Mouse (Mus musculus): ENCODE measurements at regions not wholly inside any gene's neighbourhood (a gene's known extent, or its start where the extent isn't known, plus 50 kb on each side); places are given as distances from the start of the nearest gene placed in this dataset.

GRCm38 (mm10) chr5:43087907-43088387, 145.0 kb upstream of the Cpeb2 start:
- DNase-seq (ENCODE audit: extremely low spot score in 1 of 2, low spot score in 1 of 2), result no peak

DNA sequence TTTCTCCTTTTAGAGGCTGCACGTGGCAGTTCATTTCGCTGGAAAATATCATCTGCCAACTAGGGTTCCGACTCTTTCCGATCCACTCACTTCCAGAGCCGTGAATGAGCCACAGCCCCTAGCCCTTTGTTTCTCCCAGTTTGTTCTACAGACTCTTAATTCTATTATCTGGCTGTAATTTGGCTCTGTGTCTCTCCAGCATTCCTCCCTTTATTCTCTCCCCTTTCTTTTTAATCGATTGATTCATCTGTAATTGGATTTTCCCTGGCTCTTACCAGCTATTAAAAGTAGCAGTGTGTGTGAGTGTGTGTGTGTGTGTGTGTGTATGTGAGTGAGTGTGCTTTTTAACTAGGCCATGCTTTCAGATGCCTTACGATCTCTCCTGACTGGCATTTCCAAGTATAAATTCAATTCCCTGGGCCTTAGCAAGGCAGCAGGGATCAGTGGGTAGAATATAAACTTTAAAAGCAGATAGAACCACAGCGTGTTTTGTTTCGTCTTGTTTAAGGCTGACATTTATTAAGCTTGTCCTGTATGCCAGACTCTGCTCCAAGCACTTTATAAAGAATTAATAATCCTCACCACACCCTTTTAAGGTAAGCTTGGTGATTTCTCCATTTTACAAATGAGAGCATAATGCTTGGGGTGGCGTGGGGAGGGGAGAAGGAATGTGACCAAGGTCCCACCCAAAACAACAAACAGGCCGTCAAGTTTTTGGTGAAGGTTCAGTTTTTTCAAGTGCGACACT, 144.1 kb upstream of the Cpeb2 start:
- DNase-seq (ENCODE audit: extremely low spot score in 1 of 2, low spot score in 1 of 2), result no peak

DNA sequence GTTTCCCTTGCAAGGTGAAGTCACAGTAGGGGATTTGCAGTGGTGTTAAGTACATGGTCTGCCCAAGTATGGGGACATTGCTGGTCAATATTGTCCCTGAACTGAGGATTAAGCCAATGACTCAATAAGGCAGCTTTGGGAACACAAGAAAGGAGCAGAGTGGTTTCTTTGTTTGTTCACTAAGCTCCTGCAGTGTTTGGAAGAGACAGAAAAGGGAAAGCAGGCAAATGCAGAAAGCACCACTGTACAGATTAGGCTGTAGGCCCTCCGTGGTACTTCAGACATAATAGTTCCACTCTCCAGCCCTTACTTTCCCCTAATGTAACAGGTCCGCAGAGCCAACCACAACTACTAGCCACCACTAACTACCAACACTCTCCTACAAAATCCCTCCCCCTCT, 143.5 kb upstream of the Cpeb2 start:
- DNase-seq (ENCODE audit: extremely low spot score in 1 of 2, low spot score in 1 of 2), result no peak

- DNase-seq (ENCODE audit: extremely low spot score in 1 of 2, low spot score in 1 of 2), result no peak
These were observed 143.0 kb upstream of the Cpeb2 start for GRCm38 (mm10) chr5:43089941-43090340.

GRCm38 (mm10) chr5:43093647-43094326, 139.2 kb upstream of the Cpeb2 start:
- no peak for DNase-seq (ENCODE audit: extremely low spot score in 1 of 2, low spot score in 1 of 2)

- DNase-seq (ENCODE audit: extremely low spot score in 1 of 2, low spot score in 1 of 2), result no peak
These were observed 138.6 kb upstream of the Cpeb2 start for GRCm38 (mm10) chr5:43094329-43094898.

DNA sequence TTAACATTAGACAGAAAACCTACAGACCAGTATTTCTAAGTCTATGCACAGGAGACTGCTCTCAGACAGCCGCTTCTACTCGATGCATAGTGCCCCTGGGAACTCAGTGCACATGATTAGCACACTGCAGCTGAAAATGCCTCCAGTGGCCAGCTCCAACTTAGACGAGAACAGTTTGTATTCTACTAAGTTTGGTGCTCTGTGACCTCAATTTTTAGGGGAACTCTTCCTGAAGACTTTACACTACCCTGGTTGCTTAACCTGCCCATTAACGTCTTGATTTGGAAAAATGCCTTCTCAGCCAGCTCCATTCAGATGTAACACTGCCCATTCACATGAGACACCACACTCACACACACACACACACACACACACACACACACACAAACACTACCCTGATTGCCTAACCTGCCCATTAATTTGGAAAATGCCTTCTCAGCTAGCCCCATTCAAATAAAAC, 130.9 kb upstream of the Cpeb2 start:
- no peak for DNase-seq (ENCODE audit: extremely low spot score in 1 of 2, low spot score in 1 of 2)

DNA sequence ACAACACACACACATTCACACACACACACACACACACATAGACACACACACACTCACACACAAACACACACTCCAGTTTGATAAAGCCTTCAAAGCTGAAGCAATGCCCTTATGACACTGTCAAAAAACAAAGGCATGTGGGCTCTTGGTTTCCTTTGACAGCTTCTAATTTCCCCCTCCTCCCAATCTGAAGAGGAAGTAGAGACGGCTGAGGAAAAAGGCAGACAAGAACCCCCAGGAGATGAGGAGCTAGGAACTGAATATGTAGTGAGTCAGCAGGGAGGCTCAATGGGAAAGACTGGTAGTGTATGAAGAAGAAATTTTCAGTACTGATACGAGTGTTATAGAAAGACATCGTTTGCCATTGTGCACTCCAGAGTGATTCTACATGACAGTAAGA, 130.4 kb upstream of the Cpeb2 start:
- DNase-seq (ENCODE audit: extremely low spot score in 1 of 2, low spot score in 1 of 2), result no peak

DNA sequence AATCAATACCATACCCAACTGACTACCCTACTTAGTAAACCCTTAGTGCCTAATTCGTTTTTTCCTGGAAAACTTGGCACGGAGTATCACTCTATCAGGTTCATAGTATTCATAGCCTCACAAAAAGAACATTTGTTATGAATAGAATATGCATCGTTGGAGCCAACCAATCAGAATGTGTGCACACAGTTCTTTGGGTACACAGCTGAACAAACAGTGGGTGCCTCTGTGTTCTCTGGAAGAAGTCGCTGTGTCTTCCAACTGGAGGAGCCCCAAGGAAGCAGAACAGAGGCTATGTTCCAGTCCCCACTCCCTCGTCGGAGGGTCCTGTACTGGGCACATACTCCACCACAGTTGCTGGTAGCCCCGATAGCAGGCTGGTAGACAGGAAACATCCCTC, 129.2 kb upstream of the Cpeb2 start:
- peak in 1 of 2 experiments; percentile 13 for DNase-seq (ENCODE audit: extremely low spot score in 1 of 2, low spot score in 1 of 2)

DNA sequence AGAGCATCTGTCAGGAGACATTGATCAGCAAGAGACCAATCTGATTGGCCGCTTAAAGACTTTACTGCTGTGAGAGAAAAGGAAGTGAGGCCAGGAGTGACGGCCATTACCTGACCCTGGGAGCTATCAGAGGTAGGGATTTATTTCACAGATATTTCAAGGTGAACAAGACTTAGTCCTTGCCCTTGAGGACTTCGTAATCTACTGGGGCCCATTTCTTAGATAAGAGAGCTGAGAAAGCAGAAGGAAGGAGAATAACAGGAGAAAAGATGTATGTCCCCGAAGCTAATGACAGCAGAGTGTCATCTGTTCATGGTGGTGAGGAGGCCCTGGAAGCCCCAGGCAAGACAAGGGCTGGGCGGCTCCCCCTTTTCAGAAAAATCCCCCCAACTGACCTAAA, 127.4 kb upstream of the Cpeb2 start:
- DNase-seq (ENCODE audit: extremely low spot score in 1 of 2, low spot score in 1 of 2), result no peak

DNA sequence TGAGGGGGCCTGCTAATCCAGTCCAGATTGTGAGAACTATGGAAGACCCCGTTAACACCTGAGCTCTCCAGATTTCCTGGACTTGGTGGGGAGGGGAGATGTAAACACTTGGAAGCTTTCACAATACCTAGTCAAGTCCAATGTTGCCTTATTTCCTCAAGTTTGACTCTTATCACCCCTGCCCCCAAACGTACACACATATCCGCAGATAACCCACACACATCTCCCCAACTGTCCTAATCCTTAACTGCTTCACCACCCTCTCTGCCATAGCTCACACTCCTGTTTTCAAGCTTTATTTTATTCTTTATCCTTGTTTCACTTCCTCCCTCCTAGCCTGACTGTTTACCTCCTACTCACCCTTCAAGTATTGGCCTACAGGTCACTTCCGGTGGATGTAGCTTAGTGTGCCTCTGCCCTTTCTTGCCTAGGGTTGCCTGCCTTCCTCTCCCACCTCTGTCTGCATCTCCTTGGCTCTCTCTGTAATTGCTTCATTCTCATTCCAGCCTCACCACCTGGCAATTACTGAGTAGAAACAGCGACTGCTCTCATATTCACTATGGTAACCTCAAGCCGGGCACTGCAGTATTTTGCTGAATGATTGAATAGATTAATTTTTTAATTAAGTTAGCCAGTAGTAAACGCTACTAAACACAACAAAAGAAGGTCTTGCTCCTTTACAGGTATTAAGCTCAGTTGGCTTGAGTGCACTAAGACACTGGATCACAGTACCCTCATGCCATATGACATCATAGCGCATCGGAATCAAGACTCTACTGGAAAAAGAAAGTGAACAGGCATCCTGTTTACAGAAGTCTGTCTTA, 125.3 kb upstream of the Cpeb2 start:
- DNase-seq (ENCODE audit: extremely low spot score in 1 of 2, low spot score in 1 of 2), result no peak

DNA sequence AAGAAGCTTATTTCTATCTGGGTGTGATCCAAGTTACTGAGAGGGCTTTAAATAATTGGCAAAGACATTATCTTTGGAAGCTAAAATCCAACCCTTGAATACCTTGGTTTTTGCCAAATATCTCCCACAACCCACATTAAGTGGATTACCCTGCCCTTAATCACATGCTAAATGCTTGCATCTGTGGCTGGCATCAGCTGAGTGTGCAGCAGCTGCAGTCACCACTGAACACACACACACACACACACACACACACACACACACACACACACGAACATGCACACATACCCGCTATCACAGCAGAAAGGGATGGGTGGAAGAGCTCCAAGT, 124.7 kb upstream of the Cpeb2 start:
- DNase-seq (ENCODE audit: extremely low spot score in 1 of 2, low spot score in 1 of 2), result no peak

DNA sequence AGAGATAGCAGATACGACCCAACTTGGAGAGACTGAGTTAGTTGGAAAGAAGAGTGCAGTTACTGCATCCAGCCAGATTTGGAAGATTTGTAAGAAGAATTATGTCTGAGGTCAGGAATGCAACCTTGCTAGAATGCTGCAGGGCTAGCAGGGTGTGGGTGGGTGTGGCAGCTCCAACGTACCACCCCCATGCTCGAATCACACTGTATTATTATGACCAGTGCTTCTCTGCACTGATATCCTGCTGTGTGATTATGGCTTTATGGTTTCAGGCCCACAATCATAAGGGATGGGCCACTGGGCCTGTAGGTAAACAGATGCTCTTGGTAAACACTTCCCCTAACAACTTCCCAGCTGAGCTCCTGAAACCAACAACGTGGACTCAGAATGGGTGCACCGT, 122.8 kb upstream of the Cpeb2 start:
- DNase-seq (ENCODE audit: extremely low spot score in 1 of 2, low spot score in 1 of 2), result no peak

DNA sequence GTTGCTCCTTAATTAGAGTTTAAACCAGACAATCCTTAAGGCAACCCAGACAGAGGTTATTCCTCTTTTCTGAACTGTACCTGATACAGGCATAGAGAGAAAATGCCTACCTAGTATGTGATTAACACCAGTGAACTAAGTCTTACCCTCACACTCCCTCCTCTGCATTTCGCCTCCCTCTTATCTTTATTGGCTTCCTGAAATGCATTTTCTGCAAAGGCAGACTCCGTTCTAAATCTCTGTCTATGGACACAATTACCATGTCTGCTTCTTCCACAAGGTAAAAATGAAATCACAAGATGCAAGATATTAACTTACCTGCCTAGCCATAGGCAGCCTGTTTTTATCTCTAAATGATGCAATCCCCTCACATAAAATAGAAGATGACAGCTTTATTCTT, 121.2 kb upstream of the Cpeb2 start:
- no peak for DNase-seq (ENCODE audit: extremely low spot score in 1 of 2, low spot score in 1 of 2)

- no peak for DNase-seq (ENCODE audit: extremely low spot score in 1 of 2, low spot score in 1 of 2)
These were observed 119.4 kb upstream of the Cpeb2 start for GRCm38 (mm10) chr5:43113405-43114119.

- no peak for DNase-seq (ENCODE audit: extremely low spot score in 1 of 2, low spot score in 1 of 2)
These were observed 117.5 kb upstream of the Cpeb2 start for GRCm38 (mm10) chr5:43115507-43115906.

DNA sequence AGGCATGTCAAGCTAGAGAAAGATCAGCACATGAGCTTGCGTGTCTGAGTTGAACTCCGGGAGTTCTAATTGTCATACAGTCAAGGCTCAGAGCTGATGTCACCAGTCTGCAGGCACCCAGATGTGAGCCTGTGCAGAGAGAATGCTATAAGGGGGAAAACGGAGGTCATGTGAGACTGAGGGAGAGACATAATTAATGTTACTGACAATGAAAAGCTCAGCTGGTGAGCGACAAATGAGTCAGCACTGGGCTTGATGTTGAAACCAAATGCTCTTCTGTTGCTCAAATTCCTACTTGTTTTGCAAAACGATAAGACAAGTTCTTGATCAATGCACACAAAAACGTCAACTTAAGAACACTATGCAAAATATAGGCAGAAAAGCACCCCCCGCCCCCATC, 116.1 kb upstream of the Cpeb2 start:
- no peak for DNase-seq (ENCODE audit: extremely low spot score in 1 of 2, low spot score in 1 of 2)

DNA sequence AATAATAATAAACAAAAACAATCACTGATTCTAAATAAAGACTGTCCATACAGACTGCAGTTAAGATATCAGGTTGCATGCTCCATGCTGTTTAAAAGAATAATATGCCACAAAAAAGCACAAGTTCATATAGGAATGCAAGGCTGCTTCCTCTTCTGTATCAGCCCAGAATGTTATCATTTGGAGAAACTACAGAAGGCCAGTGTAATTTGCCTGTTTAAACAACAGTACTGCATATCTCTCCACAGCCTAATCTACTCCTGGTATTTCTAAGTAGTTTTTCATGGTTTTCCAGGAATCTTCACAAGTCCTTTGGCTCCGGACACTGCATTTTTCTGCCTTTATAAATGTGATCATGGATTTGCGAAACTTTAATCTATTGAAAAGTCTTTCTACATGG, 111.9 kb upstream of the Cpeb2 start:
- no peak for DNase-seq (ENCODE audit: extremely low spot score in 1 of 2, low spot score in 1 of 2)

DNA sequence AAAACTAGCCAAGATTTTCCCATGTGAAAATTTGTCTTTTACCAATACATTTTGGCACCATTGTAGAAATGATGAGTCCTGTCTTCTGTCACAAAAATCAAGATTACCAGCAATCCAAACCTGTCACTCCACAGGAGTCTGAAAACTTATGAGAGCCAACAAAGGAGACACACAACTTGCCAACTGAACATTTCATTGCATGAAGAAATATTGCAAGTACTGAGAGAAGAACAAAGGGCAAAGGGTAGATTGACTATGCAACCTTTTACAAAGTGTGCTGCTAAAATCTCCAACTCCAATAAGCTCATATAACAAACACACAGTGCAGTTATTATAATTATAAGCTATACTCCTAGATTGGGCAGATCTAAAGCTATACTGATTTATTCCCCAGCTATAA, 108.7 kb upstream of the Cpeb2 start:
- DNase-seq (ENCODE audit: extremely low spot score in 1 of 2, low spot score in 1 of 2), result no peak

DNA sequence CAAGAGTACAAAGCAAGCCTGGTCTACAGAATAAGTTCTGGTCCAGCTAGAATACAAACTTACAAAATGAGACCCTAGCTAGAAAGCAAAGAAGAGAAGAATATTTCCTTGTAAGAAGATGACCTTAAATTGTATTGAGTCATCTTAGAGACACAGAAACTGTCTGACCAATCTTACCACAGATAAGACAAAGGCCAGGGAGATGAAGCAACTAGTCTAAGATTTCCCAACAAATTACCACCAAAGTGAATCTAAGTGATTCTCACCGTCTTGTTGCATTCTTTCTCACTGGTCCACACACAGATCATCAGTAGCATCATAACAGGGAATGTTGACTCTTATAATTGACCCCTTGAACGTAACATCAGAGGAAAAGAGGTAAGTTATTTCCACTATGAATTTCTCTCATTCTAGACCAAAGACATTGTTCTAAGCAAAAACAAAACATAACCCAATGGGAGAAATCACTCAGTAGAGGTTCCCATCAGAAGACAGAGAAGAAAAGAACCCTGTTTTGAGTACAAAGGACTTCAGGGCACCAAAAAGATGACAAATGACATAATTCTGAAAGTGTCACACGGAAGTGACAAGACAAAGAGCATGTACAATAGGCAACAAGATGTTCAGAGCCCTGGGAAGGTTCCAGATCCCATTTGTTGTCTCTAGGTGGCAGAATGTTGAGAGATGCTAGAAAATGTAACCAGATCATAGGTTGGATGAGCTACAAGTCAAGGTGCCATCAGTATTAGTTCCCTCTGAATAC, 107.0 kb upstream of the Cpeb2 start:
- no peak for DNase-seq (ENCODE audit: extremely low spot score in 1 of 2, low spot score in 1 of 2)

All from layer of hippocampus, postnatal 25 days (tissue).